Mouse (Mus musculus) gastrocnemius, postnatal 36 days (tissue): ENCODE data around the gene Itprid1. TPM values are rescaled to one million over a fixed set of nuclear protein-coding genes. Genes with fewer than 3 reads are reported as not detected.

ENCODE experiments used
- total RNA-seq, 2 experiments: library from RNA; stranded (reverse); gene quantifications; 2 replicates each; pipeline ENCODE4 v1.2.3; 2021

The Itprid1 gene
- total RNA-seq, 2 experiments from 2014 or later, result not detected

Other genes starting within 250 kb of the Itprid1 start
- not detected for gene Neurod6, start 155.6 kb upstream of the Itprid1 start, total RNA-seq
- gene Ppp1r17, start 180.6 kb downstream of the Itprid1 start, total RNA-seq, result not detected